Mouse (Mus musculus) left cerebral cortex, postnatal 25 days (tissue): ENCODE measurements around the gene Zfp804b. TPM values are rescaled to one million over a fixed set of nuclear protein-coding genes. Genes with fewer than 3 reads are reported as not detected.
A peak's percentile ranks its signal among the peaks of the same experiment; 100 is the strongest.
"Not testable (repeated sequence)": the region's sequence is repeated elsewhere in the genome, so short reads cannot be mapped to it uniquely, and the experiment has no call there.

Experiments used
- DNase-seq, 2 experiments: peaks; one replicate each; pipeline ENCODE4 v3.0.0; 2022; ENCODE audit warnings: low spot score in 2 of 2, mixed read lengths in 1 of 2
- intact Hi-C: fragments of 180-260 bp; cut with DNase I; formaldehyde crosslinking; loops from one replicate; pipeline ENCODE4 v1.15.1; 2025
- total RNA-seq, 2 experiments: library from RNA; stranded (reverse); gene quantifications; 2 replicates each; pipeline ENCODE4 v1.2.3; 2021

Zfp804b gene
- 1 to 10 TPM; 1.8 to 2.4 TPM for total RNA-seq

DNA sequence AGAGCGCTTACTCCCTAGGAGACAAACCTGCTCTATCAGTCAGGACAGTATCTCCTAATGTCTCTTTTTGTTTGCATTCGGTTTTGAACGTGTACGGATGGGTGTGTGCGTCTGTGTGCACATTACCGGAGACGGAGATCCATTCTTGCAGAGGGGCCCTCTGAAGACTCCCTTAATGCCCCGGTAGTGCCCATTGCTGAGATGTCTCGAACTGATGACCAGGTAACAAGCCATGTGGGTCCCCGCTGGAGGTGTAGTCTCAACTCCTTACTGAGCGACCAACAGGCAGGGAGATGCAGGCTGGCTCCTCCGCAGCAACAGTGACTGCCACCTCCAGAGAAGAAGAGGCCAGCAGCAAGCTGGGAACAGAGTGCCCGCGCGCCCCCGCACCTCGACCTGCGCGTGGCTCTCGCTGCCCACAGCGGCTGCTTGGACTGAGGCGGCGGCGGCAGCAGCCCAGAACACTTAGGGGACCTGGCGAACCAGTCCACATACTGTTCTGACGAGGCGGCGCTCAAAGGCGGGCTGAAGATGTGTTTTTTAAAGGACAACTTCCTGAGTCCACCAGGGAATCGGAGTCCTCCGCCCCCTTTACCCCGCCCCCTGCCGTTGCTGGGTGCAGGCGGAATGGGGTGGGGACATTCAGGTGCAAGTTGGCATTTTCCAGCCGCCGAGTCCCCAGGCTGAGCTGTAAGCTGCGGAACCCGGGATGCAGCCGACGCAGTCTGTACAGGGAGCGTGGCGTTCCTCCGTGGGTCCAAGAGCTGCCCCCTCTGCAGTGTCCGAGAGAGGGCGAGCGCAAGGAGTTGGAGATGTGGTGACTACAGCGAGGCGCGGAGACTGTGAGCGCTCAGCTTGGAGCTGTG, at the start of gene Zfp804b:
Zfp804b (minus strand) TSS at position 612 of the 866 bp plus-strand sequence.
- intact Hi-C loops = no loop called here

DNA sequence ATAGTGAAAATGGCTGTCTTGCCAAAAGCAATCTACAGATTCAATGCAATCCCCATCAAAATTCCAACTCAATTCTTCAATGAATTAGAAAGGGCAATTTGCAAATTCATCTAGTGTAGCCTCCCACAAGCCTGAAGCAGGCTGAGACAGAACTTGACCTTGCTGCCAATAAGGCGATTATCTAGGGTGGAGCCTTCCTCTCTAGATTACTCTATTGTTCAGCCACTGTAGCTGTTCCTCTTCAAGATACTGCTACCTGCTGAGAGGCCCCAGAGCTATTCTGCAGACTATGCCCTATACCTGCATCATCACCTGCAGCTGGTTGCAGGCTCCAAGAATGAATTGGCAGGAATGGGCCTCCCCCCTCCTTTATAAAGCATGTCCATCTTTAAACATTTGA, 20.1 kb upstream of the Zfp804b start:
- intact Hi-C loops = not testable (repeated sequence)

More for the DNA sequence above, at the start of gene Zfp804b:
- peak; percentile 33 to 51 for DNase-seq

DNA sequence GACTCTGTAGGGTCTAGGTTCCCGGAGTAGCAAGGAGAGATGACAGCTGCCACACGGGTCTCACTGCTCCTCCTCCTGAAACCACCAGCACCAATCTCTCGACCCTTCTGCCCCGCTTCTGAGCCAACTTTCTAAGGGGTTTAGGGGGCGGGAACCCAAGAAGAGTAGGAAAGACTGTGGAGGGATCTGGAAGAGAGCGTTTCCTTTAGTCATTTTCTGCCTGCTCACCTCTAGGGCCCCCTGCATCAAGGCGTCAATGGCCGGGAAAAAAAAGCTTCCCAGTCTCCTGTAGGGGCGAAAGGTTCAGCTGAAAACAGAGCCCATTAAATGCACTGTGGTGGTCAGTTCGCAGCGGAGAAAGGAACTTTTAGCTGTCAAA, 444 bp upstream of the Zfp804b start:
- DNase-seq = peak in 1 of 2 experiments; percentile 3
- intact Hi-C loops = no loop called here

More for the DNA sequence above, 20.1 kb upstream of the Zfp804b start:
- DNase-seq = not testable (repeated sequence)

DNA sequence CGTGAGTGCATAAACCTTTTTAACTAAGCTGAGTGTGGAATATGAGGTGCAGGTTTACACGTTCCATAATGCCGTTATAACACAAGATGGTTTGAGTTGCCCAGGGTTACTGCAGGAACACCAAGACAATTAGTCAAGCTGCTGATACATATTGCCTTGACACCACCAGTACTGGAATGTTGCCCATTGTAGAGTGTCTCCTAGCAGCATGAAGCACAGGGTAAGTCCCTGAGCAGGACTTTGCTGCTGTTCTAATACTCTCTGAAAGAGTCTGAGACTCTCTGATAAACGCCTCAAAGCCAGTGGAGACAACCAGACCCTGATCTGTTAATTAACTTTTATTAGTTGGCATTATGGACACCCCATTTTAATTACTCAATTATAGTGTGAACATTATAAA, 19.0 kb downstream of the Zfp804b start:
- DNase-seq = no peak
- intact Hi-C loops = no loop called here

DNA sequence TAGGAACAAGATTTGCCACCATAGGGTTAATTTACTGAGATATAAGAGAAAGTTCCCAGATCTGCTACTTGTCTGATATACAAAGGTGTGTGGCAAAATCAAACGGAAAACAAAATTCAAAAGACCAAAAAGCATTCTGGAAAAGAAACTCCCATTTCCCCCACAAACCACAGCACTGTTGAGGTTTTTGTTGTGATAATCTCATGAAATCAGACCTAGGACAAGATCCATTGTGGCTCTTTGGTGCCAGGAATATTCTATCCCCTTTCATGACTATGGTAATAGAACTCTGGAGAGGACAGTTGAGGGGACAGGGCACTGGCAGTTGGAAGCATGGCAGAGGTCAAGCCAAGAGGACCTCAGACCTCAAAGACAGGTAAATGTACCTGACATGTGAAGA, 40.7 kb downstream of the Zfp804b start, which contains the start of gene Tex47:
Tex47 (plus strand) TSS at position 301 of the 400 bp plus-strand sequence.
- DNase-seq = no peak
- intact Hi-C loops = no loop called here

DNA sequence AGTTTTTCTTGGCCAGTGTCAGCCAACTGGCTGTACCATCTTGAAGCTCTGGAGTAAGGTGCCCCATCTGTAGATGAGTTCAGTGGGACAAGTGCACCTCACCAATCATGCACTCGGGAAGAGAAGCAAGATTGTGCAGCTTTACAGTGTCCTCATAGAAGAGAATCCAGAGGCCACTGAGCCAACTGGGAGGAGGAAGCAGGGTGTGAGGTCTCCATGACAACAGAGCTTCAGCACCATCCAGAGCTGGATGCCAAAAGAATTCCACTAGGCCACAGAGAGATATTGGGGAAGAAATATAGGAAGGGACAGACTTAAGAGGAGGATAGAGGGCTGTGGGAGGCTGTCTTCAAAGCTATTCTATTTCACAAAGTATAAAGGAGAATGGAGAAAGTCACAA, 41.6 kb downstream of the Zfp804b start:
- DNase-seq = no peak
- intact Hi-C loops = no loop called here

DNA sequence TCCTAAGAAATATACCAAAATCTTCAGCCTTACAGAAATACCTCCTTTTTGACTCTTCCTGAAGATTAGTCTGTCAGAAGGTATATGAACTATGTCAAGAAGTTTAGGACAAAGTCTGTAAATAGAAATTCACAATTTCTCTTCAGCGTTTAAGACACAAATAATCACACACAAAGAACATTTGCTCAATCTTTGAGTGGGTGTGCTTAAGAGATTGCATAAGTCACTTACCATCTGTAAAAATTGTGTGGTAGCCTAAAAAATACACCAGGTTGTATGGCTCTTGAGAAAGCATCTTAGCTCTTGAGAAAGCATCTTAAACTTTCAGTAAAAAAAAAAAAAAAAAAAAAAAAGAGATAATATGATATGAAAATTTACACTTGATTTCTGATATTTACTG, 60.2 kb downstream of the Zfp804b start:
- intact Hi-C loops = no loop called here
- DNase-seq = peak in 1 of 2 experiments; percentile 38

DNA sequence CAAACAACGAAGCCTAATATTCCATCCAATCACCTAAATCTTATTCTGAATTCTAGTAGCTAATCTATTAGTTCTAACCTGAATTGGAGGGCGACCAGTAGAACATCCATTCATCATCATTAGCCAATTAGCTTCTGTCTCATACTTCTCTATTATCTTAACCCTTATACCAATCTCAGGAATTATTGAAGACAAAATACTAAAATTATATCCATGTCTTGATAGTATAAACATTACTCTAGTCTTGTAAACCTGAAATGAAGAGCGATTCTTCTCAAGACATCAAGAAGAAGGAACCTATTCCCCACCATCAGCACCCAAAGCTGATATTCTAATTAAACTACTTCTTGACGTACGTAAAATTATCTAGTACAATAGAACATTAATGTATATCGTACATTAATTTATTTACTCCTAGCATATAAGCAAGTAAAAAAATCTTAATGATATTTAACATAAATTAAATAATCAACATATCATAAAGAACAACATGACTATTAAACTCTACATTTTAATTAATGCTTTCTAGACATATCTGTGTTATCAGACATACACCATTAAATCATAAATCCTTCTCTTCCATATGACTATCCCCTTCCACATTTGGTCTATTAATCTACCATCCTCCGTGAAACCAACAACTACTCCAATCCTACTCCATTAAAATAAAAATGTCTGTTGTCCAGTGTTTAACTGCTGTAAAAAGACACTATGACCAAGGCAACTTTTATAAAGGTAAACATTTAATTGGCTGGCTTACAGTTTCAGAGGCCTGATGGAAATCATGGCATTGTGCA, 67.7 kb downstream of the Zfp804b start:
- intact Hi-C loops = loop anchor here (1.0 kb wide), 1 partner anchor 13 kb away; no protein-coding TSS in a partner anchor
- no peak for DNase-seq

DNA sequence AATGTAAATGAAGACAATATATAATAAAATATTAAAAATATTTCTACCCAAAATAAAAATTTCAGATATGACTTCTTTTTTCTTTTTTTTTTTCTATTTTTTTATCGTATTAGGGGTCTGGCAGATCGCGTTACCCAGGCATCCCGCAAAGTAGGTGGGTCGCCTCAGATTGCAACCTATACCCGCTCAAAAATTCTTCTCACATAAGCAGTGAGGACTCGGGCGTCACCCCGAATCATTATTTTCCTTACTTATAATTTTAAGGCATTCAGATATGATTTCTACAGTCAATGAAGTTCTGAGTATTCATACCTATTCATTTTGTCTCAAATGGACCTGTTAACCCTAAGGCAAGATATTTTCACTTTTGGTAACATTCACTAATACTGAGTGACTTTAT, 167.0 kb downstream of the Zfp804b start:
- intact Hi-C loops = no loop called here
- no peak for DNase-seq

DNA sequence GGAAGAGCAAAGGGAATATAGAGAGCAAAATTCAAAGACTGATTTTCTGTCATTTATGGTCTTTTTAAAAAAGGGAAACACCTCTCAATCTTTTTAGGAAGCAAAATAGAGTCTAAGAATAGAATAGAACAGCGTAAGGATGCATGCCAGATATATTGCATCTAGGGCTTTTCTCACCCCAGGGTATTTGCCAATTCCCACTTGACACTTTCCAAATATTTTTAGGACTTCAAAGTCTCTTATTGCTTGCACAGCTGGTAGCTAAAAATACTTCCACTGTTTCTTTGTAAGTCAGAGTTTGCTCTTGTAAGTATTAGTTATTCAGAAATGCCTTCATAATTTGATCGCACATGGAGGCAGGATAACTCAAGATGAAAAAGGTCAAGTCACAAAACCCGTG, 204.9 kb downstream of the Zfp804b start:
- intact Hi-C loops = no loop called here
- peak in 1 of 2 experiments; percentile 69 for DNase-seq

DNA sequence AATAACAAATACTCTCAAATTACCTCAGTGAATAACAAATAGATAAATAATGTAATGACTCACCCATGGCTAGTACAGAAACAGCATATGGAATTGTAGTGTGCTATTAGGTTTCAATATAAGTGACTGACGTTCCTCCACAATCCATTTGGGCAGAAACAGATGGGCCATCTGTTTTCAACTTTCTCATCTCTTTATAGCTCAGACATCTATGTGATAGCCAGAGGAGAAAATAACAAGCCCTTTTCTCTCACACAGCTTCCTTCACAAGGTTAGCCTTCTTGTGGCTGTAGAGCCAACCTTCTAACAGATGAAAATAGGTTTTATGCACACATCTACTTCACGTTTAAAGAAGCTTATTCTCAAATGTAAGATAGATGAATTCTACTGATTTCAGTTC, 242.2 kb downstream of the Zfp804b start:
- intact Hi-C loops = no loop called here
- peak in 1 of 2 experiments; percentile 37 for DNase-seq

DNA sequence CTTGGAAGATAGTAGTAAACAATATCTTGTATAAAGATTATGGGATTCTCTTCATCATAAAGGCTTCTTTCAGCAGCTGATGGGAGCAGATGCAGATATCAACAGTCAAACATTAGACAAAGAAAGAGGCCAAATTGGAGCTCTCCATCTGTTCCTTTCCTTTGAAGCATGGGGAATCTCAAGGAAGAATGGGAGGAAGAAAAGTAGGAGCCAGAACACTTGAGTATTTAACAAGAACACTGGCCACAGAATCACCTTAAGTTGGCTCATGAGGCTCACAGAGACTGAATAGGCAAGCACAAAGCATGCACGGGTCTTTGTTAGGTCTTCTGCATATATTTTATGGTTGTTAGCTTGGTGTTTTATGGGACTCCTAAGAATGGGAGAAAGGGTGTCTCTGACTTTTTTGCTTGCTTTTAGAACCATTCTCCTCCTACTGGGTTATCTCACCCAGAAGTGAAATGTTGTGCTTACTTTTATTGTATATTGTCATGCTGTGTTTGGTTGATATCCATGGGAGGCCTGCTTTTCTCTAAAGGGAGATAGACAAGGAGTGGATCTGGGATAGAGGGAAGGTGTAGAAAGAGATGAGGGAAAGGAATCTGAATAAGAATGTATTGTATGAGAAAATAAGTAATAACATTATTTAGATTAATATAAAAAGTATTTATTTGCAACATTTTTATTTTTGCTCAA, 270.5 kb downstream of the Zfp804b start:
- DNase-seq = no peak
- intact Hi-C loops = no loop called here

DNA sequence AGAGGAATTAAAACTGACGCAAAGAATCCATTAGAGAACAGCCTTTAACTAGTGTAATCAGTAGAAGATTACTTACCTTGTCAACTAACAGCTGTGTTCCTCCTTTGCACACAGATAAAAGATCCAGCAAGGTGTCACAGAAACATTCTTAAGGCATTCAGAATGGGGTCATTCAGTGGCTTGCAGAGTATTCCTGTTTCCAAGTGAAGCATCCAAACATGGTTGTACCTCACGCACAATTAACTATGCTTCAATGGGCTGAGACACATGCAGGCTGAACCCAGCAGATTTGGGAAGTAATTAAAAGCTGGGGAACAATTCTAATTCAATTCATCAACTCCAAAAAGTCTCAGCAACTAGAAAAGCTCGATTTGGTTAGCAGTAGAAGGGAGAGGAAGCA, 337.1 kb downstream of the Zfp804b start:
- DNase-seq = no peak
- intact Hi-C loops = no loop called here

DNA sequence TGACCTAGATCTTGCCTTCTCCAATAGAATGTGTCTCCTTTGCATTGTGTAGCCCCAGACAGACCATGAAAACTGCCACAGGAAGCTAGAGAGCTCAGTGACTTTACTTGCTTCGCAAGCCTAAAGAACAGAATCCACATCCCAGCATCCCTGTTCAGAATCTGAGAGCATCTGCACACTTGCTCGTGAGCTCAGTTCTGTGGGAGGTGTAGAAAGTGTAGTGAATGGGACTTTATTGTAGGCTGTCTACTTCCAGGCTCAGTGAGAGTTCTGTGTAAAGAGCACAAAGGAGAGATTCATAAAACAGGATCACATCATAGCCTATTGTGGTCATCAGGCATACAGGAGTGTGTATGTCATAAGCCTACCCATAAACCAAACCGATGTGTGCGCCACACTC, 360.6 kb downstream of the Zfp804b start:
- DNase-seq = peak in 1 of 2 experiments; percentile 75

DNA sequence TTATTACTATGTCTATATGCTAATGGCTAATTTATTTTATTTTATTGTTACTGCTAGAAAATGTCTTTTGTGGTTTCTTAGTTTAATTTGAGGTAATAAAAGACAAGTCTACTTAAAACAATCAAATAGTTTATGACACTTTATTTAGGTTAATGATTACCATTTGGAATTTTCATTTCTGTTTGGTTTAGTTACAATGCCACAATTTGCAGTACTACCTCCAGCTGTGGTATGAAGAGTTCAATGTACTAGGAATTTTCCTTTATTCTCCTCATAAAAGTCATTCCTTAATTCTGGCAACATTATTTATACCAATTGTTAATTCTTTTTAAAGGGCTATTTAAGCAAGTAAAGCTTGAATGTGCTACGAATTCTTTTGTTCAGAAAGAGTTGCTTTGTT, 409.7 kb downstream of the Zfp804b start:
- intact Hi-C loops = no loop called here
- no peak for DNase-seq

More for the DNA sequence above, 360.6 kb downstream of the Zfp804b start:
- intact Hi-C loops = no loop called here

DNA sequence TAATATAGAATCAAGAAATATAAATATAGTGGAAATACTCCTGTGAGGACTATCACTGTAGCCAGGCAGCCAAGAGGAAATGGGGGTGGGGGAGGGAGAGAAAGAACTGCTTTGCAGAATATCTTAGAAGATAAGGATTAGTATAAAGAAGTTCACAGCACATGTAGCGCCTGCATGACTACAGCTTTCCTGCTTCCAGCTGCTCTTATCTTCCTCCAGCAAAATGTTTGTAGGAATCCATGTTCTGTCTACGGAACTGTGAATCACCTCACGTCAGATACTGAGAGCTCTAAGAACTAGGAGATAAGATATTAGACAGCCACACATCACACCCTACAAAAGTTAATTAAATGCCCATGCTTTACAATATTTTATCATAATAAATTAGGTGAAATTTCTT, 433.3 kb downstream of the Zfp804b start:
- no peak for DNase-seq
- intact Hi-C loops = no loop called here

DNA sequence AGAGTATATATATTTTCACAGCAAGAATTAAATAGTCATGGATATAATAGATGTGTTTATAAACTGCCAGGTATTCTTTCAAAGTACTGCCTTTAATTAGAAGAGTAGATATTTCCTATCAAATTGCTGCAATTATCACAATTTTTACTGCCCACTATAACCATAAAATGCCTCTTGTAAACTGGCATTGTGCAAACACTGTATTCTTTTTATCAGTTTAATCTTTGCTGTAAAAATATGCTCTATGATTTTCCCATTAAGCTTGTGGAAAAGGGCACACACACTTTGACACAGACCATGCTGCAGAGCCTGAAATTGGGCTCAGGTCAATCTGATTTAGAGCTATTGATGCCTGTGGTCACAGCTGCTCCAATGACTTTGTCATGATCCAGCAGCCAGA, 463.2 kb downstream of the Zfp804b start:
- intact Hi-C loops = no loop called here

DNA sequence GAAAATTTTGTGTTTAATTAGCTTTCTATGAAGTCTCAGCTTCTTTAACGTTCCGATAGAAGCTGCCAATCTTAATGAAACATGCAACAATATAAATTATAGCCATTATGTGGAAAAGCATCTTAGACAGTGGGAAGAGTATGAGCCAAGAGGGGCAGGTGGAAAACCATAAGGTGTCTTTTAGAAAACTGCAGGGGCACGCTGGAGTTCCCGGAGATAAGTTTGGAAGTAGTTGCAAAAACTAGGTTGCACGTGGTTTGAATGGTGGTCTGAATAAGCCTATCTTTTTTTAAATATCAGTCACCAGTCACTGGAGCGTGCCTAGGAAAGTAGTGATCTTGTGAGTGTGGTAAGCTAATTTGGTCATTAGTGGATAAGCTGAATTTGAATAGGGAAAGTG, 473.0 kb downstream of the Zfp804b start:
- intact Hi-C loops = no loop called here
- peak in 1 of 2 experiments; percentile 10 for DNase-seq

More for the DNA sequence above, 463.2 kb downstream of the Zfp804b start:
- DNase-seq = no peak

DNA sequence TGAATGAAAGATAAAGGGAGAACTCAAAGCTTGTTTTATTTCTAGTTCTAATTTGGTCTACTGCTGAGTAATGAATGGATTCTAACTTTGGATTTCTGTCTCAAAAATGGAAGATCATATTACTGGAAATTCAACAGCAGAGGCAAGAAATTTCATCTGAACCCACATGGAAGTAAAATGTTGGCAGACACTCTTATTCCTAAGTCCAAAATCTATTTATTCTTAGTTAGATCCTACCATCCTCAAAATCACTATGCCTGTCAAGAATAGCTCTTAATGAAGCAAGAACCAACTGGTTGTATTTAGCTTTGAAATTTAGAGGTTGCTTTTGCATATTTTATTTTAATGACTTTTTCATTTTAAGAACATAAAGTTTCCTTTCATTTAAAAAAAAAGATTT, 473.6 kb downstream of the Zfp804b start:
- peak in 1 of 2 experiments; percentile 46 for DNase-seq
- intact Hi-C loops = no loop called here

DNA sequence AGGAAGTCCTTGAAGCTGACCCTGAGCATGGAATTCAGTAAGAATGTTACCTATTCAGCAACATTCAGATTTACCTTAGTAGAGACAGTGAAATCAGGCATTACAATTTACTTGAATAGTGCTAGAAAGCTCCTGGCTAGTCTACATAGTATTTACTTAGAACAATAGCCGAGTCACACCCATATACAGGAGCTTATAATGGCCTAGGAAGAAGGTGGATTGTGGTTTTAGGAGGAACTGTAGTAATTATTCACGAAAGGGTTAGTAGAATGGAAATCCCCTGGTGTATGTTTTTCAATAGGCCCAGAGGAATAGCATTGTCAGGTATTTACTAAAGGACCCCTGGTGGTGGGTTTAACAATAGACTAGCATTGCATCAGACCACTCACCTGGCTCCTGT, 549.2 kb downstream of the Zfp804b start:
- DNase-seq = no peak
- intact Hi-C loops = no loop called here
